Mouse (Mus musculus): ENCODE measurements around the gene Spg20. TPM values are rescaled to one million over a fixed set of nuclear protein-coding genes. Genes with fewer than 3 reads are reported as not detected.

The Spg20 gene
- polyA plus RNA-seq, 1 experiment from 2014 or later = 16.6 TPM

- no peak for DNase-seq (ENCODE audit: low spot score)
Observed at GRCm38 (mm10) chr3:55147156-55147555, 35.2 kb downstream of the Spg20 start.

GRCm38 (mm10) chr3:55148091-55148490 is 36.2 kb downstream of the Spg20 start:
- no peak for DNase-seq (ENCODE audit: low spot score)

GRCm38 (mm10) chr3:55151656-55152433 is 39.9 kb downstream of the Spg20 start:
- DNase-seq (ENCODE audit: low spot score) = peak; percentile 23

- peak; percentile 36 for DNase-seq (ENCODE audit: low spot score)
Observed at GRCm38 (mm10) chr3:55152673-55153334, 40.9 kb downstream of the Spg20 start.

- DNase-seq (ENCODE audit: low spot score) = no peak
Observed at GRCm38 (mm10) chr3:55154163-55154562, 42.3 kb downstream of the Spg20 start.

GRCm38 (mm10) chr3:55157413-55157812 is 45.5 kb downstream of the Spg20 start:
- DNase-seq (ENCODE audit: low spot score) = no peak

- DNase-seq (ENCODE audit: low spot score) = no peak
Observed at GRCm38 (mm10) chr3:55161144-55161543, 49.2 kb downstream of the Spg20 start.

- DNase-seq (ENCODE audit: low spot score) = no peak
Observed at GRCm38 (mm10) chr3:55163510-55163909, 51.6 kb downstream of the Spg20 start.

GRCm38 (mm10) chr3:55172478-55172877 is 60.6 kb downstream of the Spg20 start:
- no peak for DNase-seq (ENCODE audit: low spot score)

- no peak for DNase-seq (ENCODE audit: low spot score)
Observed at GRCm38 (mm10) chr3:55177271-55177670, 65.4 kb downstream of the Spg20 start.

- DNase-seq (ENCODE audit: low spot score) = no peak
Observed at GRCm38 (mm10) chr3:55181766-55182165, 69.9 kb downstream of the Spg20 start, which contains the start of gene Sohlh2. TSS of gene Sohlh2 (plus strand) at chr3:55182028.

Small RNAs within 50 kb of the gene (microRNA-seq; reads per million reads assigned to microRNA genes)
- not detected for gene Gm22029 (ENCODE audit: borderline number of aligned reads)

Other genes starting within 250 kb of the Spg20 start
- gene Sertm1, start 196.2 kb upstream of the Spg20 start, polyA plus RNA-seq (2015; fragmentation: Nextera tagmentation; extraction: Ambion mirVana) = not detected in 2 replicates
- gene Ccna1, start 56.6 kb upstream of the Spg20 start, polyA plus RNA-seq (2015; fragmentation: Nextera tagmentation; extraction: Ambion mirVana) = 0.21 and 0.35 TPM in 2 replicates
- 0.04 TPM in 1 of 2 replicates, not detected in the other for gene Ccdc169, start 25.2 kb downstream of the Spg20 start, polyA plus RNA-seq (2015; fragmentation: Nextera tagmentation; extraction: Ambion mirVana)
- not detected in 2 replicates for gene Sohlh2, start 69.9 kb downstream of the Spg20 start, polyA plus RNA-seq (2015; fragmentation: Nextera tagmentation; extraction: Ambion mirVana)
- 2.6 and 3.3 TPM in 2 replicates for gene Dclk1, start 130.3 kb downstream of the Spg20 start, polyA plus RNA-seq (2015; fragmentation: Nextera tagmentation; extraction: Ambion mirVana)

Data from thymus, postnatal 0 days (tissue).